Mouse (Mus musculus) heart, embryonic 12.5 days (tissue): ENCODE measurements at regions not wholly inside any gene's neighbourhood (a gene's known extent, or its start where the extent isn't known, plus 50 kb on each side); places are given as distances from the start of the nearest gene placed in this dataset.

Source experiments
- ATAC-seq: fragments of 200-750 bp; cut with Nextera tagmentation; 2 replicates; pipeline ENCODE4 v1.8.0; 2017; ENCODE audit warnings: moderate TSS enrichment, moderate library complexity; ENCODE audit not compliant: insufficient number of reproducible peaks, low FRiP score
- H3K27ac ChIP-seq: fragments of 300-500 bp; sonication (generic); 2 replicates; pipeline ENCODE4 v1.5.1; 2016; ENCODE audit warnings: mild to moderate bottlenecking, moderate library complexity; ENCODE audit not compliant: poor library complexity, severe bottlenecking
- H3K27me3 ChIP-seq: fragments of 300-500 bp; sonication (generic); replicated peaks from 2 replicates; pipeline ENCODE4 v1.6.1; 2016; ENCODE audit warnings: mild to moderate bottlenecking, moderate library complexity
- H3K36me3 ChIP-seq: fragments of 300-500 bp; sonication (generic); 2 replicates; pipeline ENCODE4 v1.6.1; 2016; ENCODE audit warnings: mild to moderate bottlenecking, moderate library complexity
- H3K4me1 ChIP-seq: fragments of 300-500 bp; sonication (generic); replicated peaks from 2 replicates; pipeline ENCODE4 v1.6.1; 2016; ENCODE audit warnings: mild to moderate bottlenecking
- H3K4me2 ChIP-seq: fragments of 300-500 bp; sonication (generic); 2 replicates; pipeline ENCODE4 v1.6.1; 2016; ENCODE audit warnings: mild to moderate bottlenecking, moderate library complexity
- H3K4me3 ChIP-seq: fragments of 300-500 bp; sonication (generic); 2 replicates; pipeline ENCODE4 v1.5.1; 2016; ENCODE audit warnings: mild to moderate bottlenecking
- H3K9ac ChIP-seq: fragments of 300-500 bp; sonication (generic); 2 replicates; pipeline ENCODE4 v1.6.1; 2016; ENCODE audit warnings: mild to moderate bottlenecking, moderate library complexity
- H3K9me3 ChIP-seq: fragments of 300-500 bp; sonication (generic); replicated peaks from 2 replicates; pipeline ENCODE4 v1.6.1; 2016; ENCODE audit warnings: mild to moderate bottlenecking, moderate library complexity
- WGBS: fragments of 180-500 bp; shearing (Covaris S2); methylation state at CpG from one replicate; pipeline ENCODE4 v1.1.7; 2016; 5-methylcytosine and 5-hydroxymethylcytosine counted together

- Histone ChIP-seq H3K27ac (no peak overlapping the region), H3K9me3 (no peaks in the 10 kb centered on the region), H3K27me3 (peaks cover 13% of the 10 kb centered on the region), H3K9ac (no peak overlapping the region), H3K36me3 (no peaks in the 10 kb centered on the region), H3K4me1 (no peaks in the 10 kb centered on the region), H3K4me2 (no peak overlapping the region), H3K4me3 (no peak overlapping the region)
- 19% methylated on average over 4 of the region's 4 CpGs for WGBS
- ATAC-seq = no peak
Measured at GRCm38 (mm10) chr19:6684921-6685320, 142.1 kb upstream of the Slc22a12 start.

DNA sequence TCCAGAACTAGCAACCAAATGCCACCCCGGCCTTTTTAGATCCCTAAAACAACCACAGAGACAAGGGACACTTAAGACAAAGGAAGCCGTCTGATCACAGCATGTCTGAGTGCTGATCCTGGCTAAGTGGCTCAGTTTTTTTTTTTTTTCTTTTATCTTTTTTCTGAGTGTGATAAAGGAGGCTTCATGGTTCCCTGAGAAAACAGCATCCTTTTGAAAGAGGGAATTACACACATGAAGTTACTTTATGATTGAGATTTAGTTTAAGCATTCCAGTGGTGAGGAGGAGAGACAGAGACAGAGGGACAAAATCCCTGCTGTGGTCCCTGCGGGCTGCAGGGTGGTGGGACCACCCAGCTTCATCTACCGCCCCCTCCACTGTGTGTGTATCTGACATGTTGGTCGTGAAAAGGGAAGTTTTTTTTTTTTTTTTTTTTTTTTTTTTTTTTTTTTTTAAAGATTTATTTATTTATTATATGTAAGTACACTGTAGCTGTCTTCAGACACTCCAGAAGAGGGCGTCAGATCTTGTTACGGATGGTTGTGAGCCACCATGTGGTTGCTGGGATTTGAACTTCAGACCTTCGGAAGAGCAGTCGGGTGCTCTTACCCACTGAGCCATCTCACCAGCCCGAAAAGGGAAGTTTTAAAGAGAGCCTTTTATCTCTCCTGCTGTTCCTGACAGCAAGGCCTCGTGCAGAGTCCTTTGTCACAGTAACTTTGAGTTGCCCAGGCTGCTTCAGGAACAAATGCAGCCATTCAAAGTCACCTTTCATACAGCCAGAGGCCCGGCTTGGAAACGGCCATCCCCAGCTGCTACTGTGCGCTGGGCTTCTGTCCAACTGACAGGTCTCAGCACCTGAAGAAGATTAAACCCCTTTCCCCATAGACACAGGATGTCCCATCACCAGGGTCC is 136.8 kb upstream of the Slc22a12 start:
- Histone ChIP-seq H3K27ac (no peak overlapping the region), H3K4me3 (no peak overlapping the region), H3K36me3 (no peaks in the 10 kb centered on the region), H3K27me3 (peaks cover 8% of the 10 kb centered on the region; the same call in 1 of the 2 replicates), H3K4me1 (peaks cover 11% of the 10 kb centered on the region), H3K4me2 (no peak overlapping the region), H3K9me3 (no peaks in the 10 kb centered on the region), H3K9ac (no peak overlapping the region)
- ATAC-seq = no peak
- WGBS = 32% methylated on average over 14 of the region's 14 CpGs

DNA sequence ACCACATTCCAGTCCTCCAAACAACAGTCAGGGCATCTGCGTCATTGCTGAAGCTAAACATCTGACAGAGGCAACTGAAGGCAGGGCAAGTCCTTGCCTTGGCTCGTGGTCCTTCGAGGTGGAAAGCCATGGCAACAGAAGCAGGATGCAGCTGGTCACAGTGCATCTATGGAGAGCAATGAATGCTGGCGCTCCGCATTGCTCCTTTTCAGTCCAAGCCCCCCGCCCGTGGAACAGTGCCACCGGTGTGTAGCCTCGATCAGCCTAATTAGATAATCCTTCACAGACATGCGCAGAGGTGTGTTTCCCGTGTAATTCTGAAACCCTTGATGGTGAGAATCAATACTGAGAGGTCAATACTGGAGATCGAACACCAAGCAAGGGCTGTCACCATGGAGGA is 134.7 kb upstream of the Slc22a12 start:
- H3K36me3 ChIP-seq = no peaks in the 10 kb centered on the region
- no peak overlapping the region for H3K27ac ChIP-seq
- H3K9me3 ChIP-seq = no peaks in the 10 kb centered on the region
- no peak for ATAC-seq
- peaks cover 8% of the 10 kb centered on the region; the same call in 1 of the 2 replicates for H3K27me3 ChIP-seq
- WGBS = 80% methylated on average over 12 of the region's 12 CpGs
- no peak overlapping the region for H3K9ac ChIP-seq
- no peak overlapping the region for H3K4me2 ChIP-seq
- H3K4me1 ChIP-seq = peaks cover 11% of the 10 kb centered on the region
- no peak overlapping the region for H3K4me3 ChIP-seq

GRCm38 (mm10) chr19:6675586-6675985 is 132.8 kb upstream of the Slc22a12 start:
- no peak for ATAC-seq
- H3K27me3 ChIP-seq = peaks cover 13% of the 10 kb centered on the region
- H3K36me3 ChIP-seq = no peaks in the 10 kb centered on the region
- peaks cover 11% of the 10 kb centered on the region for H3K4me1 ChIP-seq
- no peak overlapping the region for H3K4me3 ChIP-seq
- no peak overlapping the region for H3K4me2 ChIP-seq
- H3K27ac ChIP-seq = no peak overlapping the region
- WGBS = 64% methylated on average over 3 of the region's 3 CpGs
- H3K9me3 ChIP-seq = no peaks in the 10 kb centered on the region
- no peak overlapping the region for H3K9ac ChIP-seq

GRCm38 (mm10) chr19:6671696-6672095 is 128.9 kb upstream of the Slc22a12 start:
- Histone ChIP-seq H3K27me3 (peaks cover 17% of the 10 kb centered on the region), H3K4me3 (no peak overlapping the region), H3K9ac (no peak overlapping the region), H3K4me2 (no peak overlapping the region), H3K36me3 (no peaks in the 10 kb centered on the region), H3K9me3 (no peaks in the 10 kb centered on the region), H3K4me1 (peaks cover 1% of the 10 kb centered on the region), H3K27ac (no peak overlapping the region)
- 72% methylated on average over 6 of the region's 6 CpGs for WGBS
- ATAC-seq = no peak

DNA sequence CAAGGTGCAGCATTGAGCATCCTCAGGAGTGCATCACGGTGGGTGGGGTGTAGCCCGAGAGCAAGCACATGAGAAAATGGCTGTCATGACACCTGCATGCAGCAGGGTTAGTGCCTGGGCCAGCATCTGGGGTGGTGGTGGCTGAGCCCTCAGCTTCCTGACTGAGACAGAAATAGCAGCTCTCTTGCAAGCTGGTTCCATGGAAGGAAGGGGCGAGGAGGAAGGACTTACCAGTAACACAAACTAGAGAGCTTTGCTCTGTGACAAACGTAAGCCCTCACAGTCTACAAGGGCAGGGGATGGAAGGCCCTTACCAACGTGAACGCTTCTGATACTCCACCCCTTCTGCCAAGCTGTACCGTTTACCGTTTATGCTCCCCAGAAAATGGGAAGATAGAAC is 127.0 kb upstream of the Slc22a12 start:
- H3K36me3 ChIP-seq = no peaks in the 10 kb centered on the region
- no peak overlapping the region for H3K27ac ChIP-seq
- H3K9me3 ChIP-seq = no peaks in the 10 kb centered on the region
- WGBS = 59% methylated on average over 8 of the region's 8 CpGs
- peaks cover 10% of the 10 kb centered on the region for H3K27me3 ChIP-seq
- no peak overlapping the region for H3K4me2 ChIP-seq
- H3K9ac ChIP-seq = no peak overlapping the region
- ATAC-seq = no peak
- H3K4me1 ChIP-seq = no peaks in the 10 kb centered on the region
- H3K4me3 ChIP-seq = no peak overlapping the region

DNA sequence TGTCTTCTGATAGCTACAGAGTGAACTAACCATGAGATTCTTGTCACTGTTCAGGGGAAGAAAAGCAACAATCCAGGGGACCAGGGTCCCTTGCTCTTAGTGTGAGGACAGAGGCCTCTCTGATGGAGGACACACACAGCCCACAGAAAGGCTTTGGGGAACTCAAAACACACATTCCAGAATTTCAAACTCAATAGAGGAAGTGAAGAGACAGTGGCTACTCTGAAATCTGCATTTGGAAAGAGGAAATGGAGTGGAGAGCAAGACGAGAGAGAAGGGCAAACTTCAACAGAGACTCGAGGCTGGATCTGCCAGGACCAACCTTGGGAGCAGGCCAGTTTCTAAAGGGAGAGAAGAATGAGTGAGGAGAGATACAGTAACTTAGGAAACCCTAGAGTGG is 125.7 kb upstream of the Slc22a12 start:
- 45% methylated on average over 2 of the region's 2 CpGs for WGBS
- H3K4me2 ChIP-seq = no peak overlapping the region
- H3K9ac ChIP-seq = no peak overlapping the region
- H3K4me1 ChIP-seq = no peaks in the 10 kb centered on the region
- H3K9me3 ChIP-seq = no peaks in the 10 kb centered on the region
- H3K4me3 ChIP-seq = no peak overlapping the region
- no peaks in the 10 kb centered on the region for H3K36me3 ChIP-seq
- no peak for ATAC-seq
- peaks cover 12% of the 10 kb centered on the region for H3K27me3 ChIP-seq
- H3K27ac ChIP-seq = no peak overlapping the region

DNA sequence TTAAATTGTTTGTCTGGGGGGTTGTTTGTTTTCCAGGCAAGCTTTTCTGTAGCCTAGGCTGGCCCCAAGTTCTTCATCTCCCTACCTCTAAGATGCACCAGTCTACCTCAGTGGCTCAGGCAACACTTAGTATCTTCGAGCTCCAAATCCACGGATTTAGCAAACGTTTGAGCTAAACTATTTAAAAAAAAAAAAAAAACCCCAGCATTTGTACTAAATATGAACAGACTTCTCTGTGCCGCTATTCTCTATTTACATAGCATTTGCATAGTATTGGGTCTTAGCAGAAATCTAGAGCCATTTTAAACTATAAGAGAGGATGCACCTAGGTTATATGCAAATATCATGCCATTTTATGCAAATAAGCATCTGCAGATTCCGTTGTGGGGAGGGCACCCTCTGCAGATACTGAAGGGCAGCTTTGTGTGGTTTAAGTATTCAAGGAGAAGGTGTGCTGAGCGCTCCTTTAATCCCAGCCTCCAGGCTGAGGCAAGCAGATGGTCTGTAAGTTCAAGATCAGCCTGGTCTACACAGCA is 123.4 kb upstream of the Slc22a12 start:
- H3K27ac ChIP-seq = no peak overlapping the region
- H3K27me3 ChIP-seq = peaks cover 18% of the 10 kb centered on the region
- no peaks in the 10 kb centered on the region for H3K36me3 ChIP-seq
- H3K9ac ChIP-seq = no peak overlapping the region
- H3K9me3 ChIP-seq = no peaks in the 10 kb centered on the region
- H3K4me2 ChIP-seq = no peak overlapping the region
- 72% methylated on average over 6 of the region's 6 CpGs for WGBS
- peaks cover 12% of the 10 kb centered on the region for H3K4me1 ChIP-seq
- no peak overlapping the region for H3K4me3 ChIP-seq
- no peak for ATAC-seq

GRCm38 (mm10) chr19:6665264-6666054 is 122.6 kb upstream of the Slc22a12 start:
- Histone ChIP-seq H3K4me3 (no peak overlapping the region), H3K4me2 (no peak overlapping the region), H3K36me3 (no peaks in the 10 kb centered on the region), H3K9me3 (no peaks in the 10 kb centered on the region), H3K27ac (no peak overlapping the region), H3K9ac (no peak overlapping the region), H3K27me3 (peaks cover 24% of the 10 kb centered on the region), H3K4me1 (peaks cover 12% of the 10 kb centered on the region)
- ATAC-seq = no peak
- 63% methylated on average over 15 of the region's 15 CpGs for WGBS

- Histone ChIP-seq H3K27me3 (peaks cover 28% of the 10 kb centered on the region), H3K4me1 (peaks cover 12% of the 10 kb centered on the region), H3K27ac (no peak overlapping the region), H3K9me3 (no peaks in the 10 kb centered on the region), H3K4me2 (no peak overlapping the region), H3K4me3 (no peak overlapping the region), H3K9ac (no peak overlapping the region), H3K36me3 (no peaks in the 10 kb centered on the region)
- no peak for ATAC-seq
- whole genome bisulfite sequencing = 78% methylated on average over 12 of the region's 12 CpGs
Measured at GRCm38 (mm10) chr19:6664311-6664952, 121.6 kb upstream of the Slc22a12 start.

DNA sequence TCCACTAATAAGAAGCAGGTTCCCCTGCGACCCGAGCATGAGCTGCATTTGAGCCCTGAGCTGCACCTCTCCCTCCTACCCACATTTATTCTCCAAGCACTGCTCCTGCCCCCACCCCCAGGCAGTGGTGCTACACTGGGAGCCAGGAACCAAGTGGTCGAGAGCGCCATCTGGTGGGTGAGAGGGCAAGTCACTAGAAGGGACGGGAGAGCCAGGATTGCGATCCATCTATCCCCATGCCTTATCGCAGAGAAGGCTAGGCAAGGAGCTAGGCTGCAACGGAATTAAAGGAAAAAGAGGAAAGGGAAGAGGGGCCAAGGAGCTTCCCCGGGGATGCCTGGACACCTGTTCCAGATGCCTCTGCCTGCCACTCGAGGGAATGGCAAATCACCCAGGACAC is 120.6 kb upstream of the Slc22a12 start:
- Histone ChIP-seq H3K9me3 (no peaks in the 10 kb centered on the region), H3K36me3 (no peaks in the 10 kb centered on the region), H3K4me2 (no peak overlapping the region), H3K4me3 (no peak overlapping the region), H3K9ac (no peak overlapping the region), H3K4me1 (peaks cover 12% of the 10 kb centered on the region), H3K27me3 (peaks cover 25% of the 10 kb centered on the region), H3K27ac (no peak overlapping the region)
- ATAC-seq = peak; percentile 61
- WGBS = 3% methylated on average over 10 of the region's 10 CpGs
